Mouse (Mus musculus): ENCODE data around the gene Gm10401. TPM values are rescaled to one million over a fixed set of nuclear protein-coding genes. Genes with fewer than 3 reads are reported as not detected.

Gene Gm10401
- polyA plus RNA-seq, 1 experiment from 2014 or later: 60.9 TPM

DNA sequence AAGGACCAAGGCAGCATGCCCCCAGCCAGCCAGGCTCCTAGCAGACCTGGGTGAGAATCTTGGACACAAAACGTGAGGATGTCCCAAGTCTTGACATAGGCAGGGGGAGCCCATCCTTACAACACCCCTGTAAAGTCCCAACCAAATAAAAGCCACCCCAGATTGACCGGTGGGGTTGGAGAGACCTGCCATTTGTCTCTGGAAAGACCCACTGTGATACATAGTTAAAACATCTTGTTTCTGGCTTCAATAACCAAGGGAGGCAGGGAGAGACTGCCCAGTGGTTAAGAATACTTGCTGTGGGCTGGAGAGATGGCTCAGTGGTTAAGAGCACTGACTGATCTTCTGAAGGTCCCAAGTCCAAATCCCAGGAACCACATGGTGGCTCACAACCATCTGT, 4.1 kb upstream of the Gm10401 start:
- H3K4me3 ChIP-seq (ENCODE audit: low read depth, low read length): no peak overlapping the region
- no peak for ATAC-seq (ENCODE audit: low read depth)
- no peaks in the 10 kb centered on the region for H3K9me3 ChIP-seq (ENCODE audit: control insufficient read depth, low read length)
- no peak overlapping the region for H3K9ac ChIP-seq (replicated peaks; ENCODE audit: low read depth, low read length)
- 90% methylated on average over 2 of the region's 2 CpGs for WGBS
- H3K36me3 ChIP-seq (ENCODE audit: control insufficient read depth, insufficient read depth, low read length): peaks cover 26% of the 10 kb centered on the region
- no peaks in the 10 kb centered on the region for H3K4me1 ChIP-seq (ENCODE audit: control insufficient read depth, insufficient read depth, low read length)
- H3K4me2 ChIP-seq (ENCODE audit: low read depth, low read length): no peak overlapping the region
- H3K27me3 ChIP-seq (ENCODE audit: control insufficient read depth, insufficient read depth, low read length): no peaks in the 10 kb centered on the region
- H3K27ac ChIP-seq (ENCODE audit: low read depth, low read length): no peak overlapping the region

DNA sequence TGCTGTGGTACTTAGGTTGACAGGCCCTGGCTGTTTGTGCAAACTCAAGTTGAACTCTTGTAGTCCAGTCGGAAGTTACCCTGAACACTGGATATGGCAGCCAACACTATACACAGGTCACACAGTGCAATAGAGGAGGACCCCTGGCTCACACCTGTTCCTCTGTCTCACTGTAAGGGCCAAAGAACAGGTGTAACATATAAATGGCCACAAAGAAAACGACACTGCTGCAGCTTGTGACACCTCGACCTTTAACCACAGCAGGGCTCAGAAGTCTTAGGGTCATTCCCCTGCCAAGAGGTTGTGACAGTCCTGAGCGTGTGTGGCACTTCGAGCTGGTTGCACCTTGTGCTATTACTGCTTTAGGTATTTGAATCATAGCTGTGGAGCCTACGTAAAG, 2.4 kb upstream of the Gm10401 start:
- Histone ChIP-seq H3K9ac (replicated peaks; ENCODE audit: low read depth, low read length) (no peak overlapping the region), H3K4me2 (ENCODE audit: low read depth, low read length) (no peak overlapping the region), H3K9me3 (ENCODE audit: control insufficient read depth, low read length) (no peaks in the 10 kb centered on the region), H3K4me1 (ENCODE audit: control insufficient read depth, insufficient read depth, low read length) (no peaks in the 10 kb centered on the region), H3K36me3 (ENCODE audit: control insufficient read depth, insufficient read depth, low read length) (peaks cover 44% of the 10 kb centered on the region), H3K27ac (ENCODE audit: low read depth, low read length) (no peak overlapping the region), H3K4me3 (ENCODE audit: low read depth, low read length) (no peak overlapping the region), H3K27me3 (ENCODE audit: control insufficient read depth, insufficient read depth, low read length) (no peaks in the 10 kb centered on the region)
- ATAC-seq (ENCODE audit: low read depth): no peak
- WGBS: 86% methylated on average over 6 of the region's 6 CpGs

DNA sequence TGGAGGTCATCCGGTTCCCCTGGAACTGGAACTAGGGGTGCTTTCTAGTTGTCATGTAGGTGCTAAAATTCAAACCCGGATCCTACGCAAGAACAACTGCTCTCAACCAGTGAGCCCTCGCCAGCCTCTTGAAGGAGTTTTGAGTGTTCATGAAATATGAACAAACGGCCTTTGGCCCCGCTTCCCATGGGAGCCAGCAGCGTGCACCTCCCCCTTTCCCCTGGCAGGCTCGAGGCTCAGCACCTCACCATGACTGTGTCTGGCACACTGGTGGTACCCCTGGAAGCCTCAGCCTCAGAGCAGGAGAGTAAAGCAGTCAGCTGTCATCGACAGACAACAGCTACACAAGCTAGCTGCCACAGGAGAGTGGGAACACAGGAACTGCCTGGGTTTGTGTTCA, 1.9 kb upstream of the Gm10401 start:
- WGBS: 90% methylated on average over 9 of the region's 9 CpGs
- H3K27me3 ChIP-seq (ENCODE audit: control insufficient read depth, insufficient read depth, low read length): no peaks in the 10 kb centered on the region
- H3K27ac ChIP-seq (ENCODE audit: low read depth, low read length): no peak overlapping the region
- H3K4me3 ChIP-seq (ENCODE audit: low read depth, low read length): no peak overlapping the region
- H3K36me3 ChIP-seq (ENCODE audit: control insufficient read depth, insufficient read depth, low read length): peaks cover 49% of the 10 kb centered on the region
- H3K4me2 ChIP-seq (ENCODE audit: low read depth, low read length): no peak overlapping the region
- no peak overlapping the region for H3K9ac ChIP-seq (replicated peaks; ENCODE audit: low read depth, low read length)
- no peaks in the 10 kb centered on the region for H3K4me1 ChIP-seq (ENCODE audit: control insufficient read depth, insufficient read depth, low read length)
- H3K9me3 ChIP-seq (ENCODE audit: control insufficient read depth, low read length): no peaks in the 10 kb centered on the region
- ATAC-seq (ENCODE audit: low read depth): no peak

DNA sequence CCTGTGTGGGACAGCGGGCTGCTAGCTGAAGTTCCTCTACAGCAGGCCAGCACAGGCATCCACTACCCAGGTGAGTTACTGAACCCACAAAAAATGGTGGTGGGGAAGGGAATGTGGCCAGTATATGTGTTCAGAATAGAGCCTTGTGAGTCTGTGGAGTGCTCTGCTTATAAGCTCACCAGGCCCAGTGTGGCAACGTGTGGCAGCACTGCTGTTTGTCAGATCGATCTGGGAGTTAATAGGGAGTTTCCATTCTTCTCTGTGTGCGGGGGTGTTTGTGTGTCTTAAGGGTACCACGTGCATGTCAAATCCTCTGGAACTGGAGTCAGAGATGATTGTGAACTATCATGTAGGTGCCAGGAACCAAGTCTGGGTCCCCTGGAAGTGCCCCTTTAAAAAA, 1.4 kb upstream of the Gm10401 start:
- Histone ChIP-seq H3K27ac (ENCODE audit: low read depth, low read length) (no peak overlapping the region), H3K4me3 (ENCODE audit: low read depth, low read length) (no peak overlapping the region), H3K4me1 (ENCODE audit: control insufficient read depth, insufficient read depth, low read length) (no peaks in the 10 kb centered on the region), H3K4me2 (ENCODE audit: low read depth, low read length) (no peak overlapping the region), H3K27me3 (ENCODE audit: control insufficient read depth, insufficient read depth, low read length) (no peaks in the 10 kb centered on the region), H3K36me3 (ENCODE audit: control insufficient read depth, insufficient read depth, low read length) (peaks cover 52% of the 10 kb centered on the region), H3K9ac (replicated peaks; ENCODE audit: low read depth, low read length) (no peak overlapping the region), H3K9me3 (ENCODE audit: control insufficient read depth, low read length) (no peaks in the 10 kb centered on the region)
- WGBS: 87% methylated on average over 5 of the region's 5 CpGs
- ATAC-seq (ENCODE audit: low read depth): no peak

DNA sequence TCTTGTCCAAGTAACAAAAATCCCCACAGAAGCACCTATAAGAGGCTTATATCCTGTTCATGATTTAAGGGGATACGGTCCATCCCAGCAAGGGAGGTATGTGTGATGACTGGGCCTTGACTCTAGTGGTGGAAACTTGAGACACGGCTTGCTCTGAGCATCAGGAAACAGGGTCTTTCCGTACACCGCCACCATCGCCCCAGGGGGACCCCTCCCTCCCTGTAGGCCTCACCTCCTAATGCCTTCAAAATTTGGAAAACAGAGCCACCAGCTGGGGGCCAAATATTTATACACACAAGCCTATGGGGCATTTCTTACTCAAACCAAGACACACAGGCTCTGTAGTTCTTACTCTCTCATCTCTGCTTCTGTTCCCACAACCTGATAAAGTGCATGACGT, 6.3 kb downstream of the Gm10401 start:
- H3K4me2 ChIP-seq (ENCODE audit: low read depth, low read length): no peak overlapping the region
- H3K4me1 ChIP-seq (ENCODE audit: control insufficient read depth, insufficient read depth, low read length): no peaks in the 10 kb centered on the region
- 88% methylated on average over 6 of the region's 6 CpGs for WGBS
- ATAC-seq (ENCODE audit: low read depth): no peak
- H3K27me3 ChIP-seq (ENCODE audit: control insufficient read depth, insufficient read depth, low read length): no peaks in the 10 kb centered on the region
- no peaks in the 10 kb centered on the region for H3K9me3 ChIP-seq (ENCODE audit: control insufficient read depth, low read length)
- no peak overlapping the region for H3K27ac ChIP-seq (ENCODE audit: low read depth, low read length)
- no peak overlapping the region for H3K4me3 ChIP-seq (ENCODE audit: low read depth, low read length)
- peaks cover 58% of the 10 kb centered on the region for H3K36me3 ChIP-seq (ENCODE audit: control insufficient read depth, insufficient read depth, low read length)
- no peak overlapping the region for H3K9ac ChIP-seq (replicated peaks; ENCODE audit: low read depth, low read length)

DNA sequence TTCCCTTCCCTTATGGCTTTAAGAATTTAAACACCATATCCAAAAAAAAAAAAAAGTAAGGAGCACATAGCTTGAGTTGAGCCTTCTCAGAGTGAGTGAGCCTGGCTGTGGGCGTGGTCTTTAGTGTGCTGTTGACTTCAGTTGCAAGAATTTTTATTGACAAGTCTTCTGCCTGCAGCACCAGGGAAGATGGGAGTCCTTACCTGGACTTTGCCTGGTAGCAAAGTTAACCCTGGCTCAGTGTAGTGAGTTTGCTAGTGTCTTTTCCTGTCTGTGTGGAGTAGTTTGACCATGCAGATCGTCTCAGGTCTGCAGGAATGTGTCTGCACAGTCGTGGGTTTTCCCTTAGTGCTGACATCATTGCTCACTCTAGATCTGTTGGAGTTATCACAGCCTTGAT, 7.1 kb downstream of the Gm10401 start:
- Histone ChIP-seq H3K4me3 (ENCODE audit: low read depth, low read length) (no peak overlapping the region), H3K9ac (replicated peaks; ENCODE audit: low read depth, low read length) (no peak overlapping the region), H3K9me3 (ENCODE audit: control insufficient read depth, low read length) (no peaks in the 10 kb centered on the region), H3K27ac (ENCODE audit: low read depth, low read length) (no peak overlapping the region), H3K36me3 (ENCODE audit: control insufficient read depth, insufficient read depth, low read length) (peaks cover 51% of the 10 kb centered on the region), H3K4me1 (ENCODE audit: control insufficient read depth, insufficient read depth, low read length) (no peaks in the 10 kb centered on the region), H3K4me2 (ENCODE audit: low read depth, low read length) (no peak overlapping the region), H3K27me3 (ENCODE audit: control insufficient read depth, insufficient read depth, low read length) (no peaks in the 10 kb centered on the region)
- no peak for ATAC-seq (ENCODE audit: low read depth)
- WGBS: 82% methylated on average over 3 of the region's 3 CpGs

DNA sequence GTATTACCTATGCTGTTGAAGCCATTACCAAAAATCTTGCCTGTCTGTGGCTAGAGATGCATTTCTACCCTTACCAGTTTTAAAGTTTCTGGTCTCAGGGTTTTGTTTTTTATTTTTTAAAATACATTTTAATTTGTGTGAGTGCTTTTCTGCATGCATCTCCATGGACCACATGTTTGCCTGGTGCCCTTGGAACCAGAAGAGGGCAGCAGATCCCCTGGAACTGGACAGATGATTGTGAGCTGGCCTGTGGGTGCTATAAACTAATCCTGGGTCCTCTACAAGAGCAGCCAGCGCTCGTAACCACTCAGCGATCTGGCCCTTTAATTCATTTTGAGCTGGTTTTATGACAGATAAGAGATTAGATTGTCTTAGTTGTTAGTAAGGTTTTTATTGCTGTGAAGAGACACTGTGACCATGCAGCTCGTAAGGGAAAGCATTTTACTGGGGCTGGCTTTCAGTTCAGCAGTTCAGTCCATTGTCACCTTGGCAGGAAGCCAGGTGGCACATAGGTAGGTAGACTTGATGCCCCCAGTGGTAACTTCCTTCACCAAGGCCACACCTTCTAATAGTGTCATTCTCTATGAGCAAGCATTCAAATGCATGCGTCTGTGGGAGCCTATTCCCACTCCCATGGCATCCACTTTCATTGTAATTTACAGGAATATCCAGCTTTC, 8.4 kb downstream of the Gm10401 start:
- Histone ChIP-seq H3K36me3 (ENCODE audit: control insufficient read depth, insufficient read depth, low read length) (peaks cover 38% of the 10 kb centered on the region), H3K4me2 (ENCODE audit: low read depth, low read length) (no peak overlapping the region), H3K27me3 (ENCODE audit: control insufficient read depth, insufficient read depth, low read length) (no peaks in the 10 kb centered on the region), H3K4me3 (ENCODE audit: low read depth, low read length) (no peak overlapping the region), H3K9me3 (ENCODE audit: control insufficient read depth, low read length) (no peaks in the 10 kb centered on the region), H3K9ac (replicated peaks; ENCODE audit: low read depth, low read length) (no peak overlapping the region), H3K4me1 (ENCODE audit: control insufficient read depth, insufficient read depth, low read length) (no peaks in the 10 kb centered on the region), H3K27ac (ENCODE audit: low read depth, low read length) (no peak overlapping the region)
- whole genome bisulfite sequencing: 89% methylated on average over 5 of the region's 5 CpGs
- no peak for ATAC-seq (ENCODE audit: low read depth)

DNA sequence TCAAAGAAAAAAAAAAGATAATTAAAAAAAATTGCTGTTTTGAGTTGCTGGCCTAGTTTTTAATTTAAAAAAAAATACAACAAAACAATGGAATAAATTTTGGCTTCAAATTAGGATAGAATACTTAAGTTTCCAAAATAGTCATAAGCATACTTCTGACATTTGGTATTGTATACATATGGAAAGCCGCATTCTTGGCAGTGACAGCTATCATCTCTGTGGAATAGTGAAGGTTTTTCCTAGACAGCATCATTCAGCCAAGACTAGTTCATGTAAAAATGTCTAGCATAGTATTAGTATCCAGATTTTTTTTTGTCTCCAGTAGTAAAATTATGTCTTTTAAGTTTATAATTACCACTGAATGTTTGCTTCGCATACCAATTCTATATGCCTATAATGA, 12.4 kb downstream of the Gm10401 start:
- WGBS: 93% methylated on average over 2 of the region's 2 CpGs
- Histone ChIP-seq H3K36me3 (ENCODE audit: control insufficient read depth, insufficient read depth, low read length) (peaks cover 34% of the 10 kb centered on the region), H3K4me2 (ENCODE audit: low read depth, low read length) (no peak overlapping the region)

DNA sequence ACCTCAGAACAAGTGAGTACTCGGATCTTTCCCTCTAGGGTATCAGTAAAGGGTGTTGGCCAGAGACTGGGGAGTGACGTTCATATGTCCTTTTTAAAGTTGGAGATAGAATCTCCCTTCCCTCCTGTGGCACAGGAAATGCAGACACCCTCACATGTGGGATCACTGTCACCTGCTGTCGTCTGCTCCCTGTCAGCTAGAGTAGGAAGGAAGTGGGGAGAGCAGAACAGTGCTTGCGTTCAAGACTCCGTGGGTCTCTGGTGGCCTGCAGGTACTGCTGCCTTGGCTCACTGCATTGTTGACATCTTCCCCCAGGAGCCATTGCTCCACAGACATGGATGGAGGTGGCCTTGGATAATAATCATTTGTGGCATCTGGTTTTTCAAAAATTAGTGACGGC, 14.6 kb downstream of the Gm10401 start:
- H3K27me3 ChIP-seq (ENCODE audit: control insufficient read depth, insufficient read depth, low read length): no peaks in the 10 kb centered on the region
- 91% methylated on average over 6 of the region's 6 CpGs for WGBS
- H3K4me3 ChIP-seq (ENCODE audit: low read depth, low read length): no peak overlapping the region
- H3K9me3 ChIP-seq (ENCODE audit: control insufficient read depth, low read length): no peaks in the 10 kb centered on the region
- no peak overlapping the region for H3K4me2 ChIP-seq (ENCODE audit: low read depth, low read length)
- no peak overlapping the region for H3K27ac ChIP-seq (ENCODE audit: low read depth, low read length)
- no peaks in the 10 kb centered on the region for H3K4me1 ChIP-seq (ENCODE audit: control insufficient read depth, insufficient read depth, low read length)
- H3K9ac ChIP-seq (replicated peaks; ENCODE audit: low read depth, low read length): no peak overlapping the region
- peaks cover 14% of the 10 kb centered on the region; the same call in 1 of the 2 replicates for H3K36me3 ChIP-seq (ENCODE audit: control insufficient read depth, insufficient read depth, low read length)
- no peak for ATAC-seq (ENCODE audit: low read depth)

More for the DNA sequence above, 12.4 kb downstream of the Gm10401 start:
- Histone ChIP-seq H3K27ac (ENCODE audit: low read depth, low read length) (no peak overlapping the region), H3K9ac (replicated peaks; ENCODE audit: low read depth, low read length) (no peak overlapping the region), H3K4me1 (ENCODE audit: control insufficient read depth, insufficient read depth, low read length) (no peaks in the 10 kb centered on the region), H3K4me3 (ENCODE audit: low read depth, low read length) (no peak overlapping the region), H3K27me3 (ENCODE audit: control insufficient read depth, insufficient read depth, low read length) (no peaks in the 10 kb centered on the region), H3K9me3 (ENCODE audit: control insufficient read depth, low read length) (no peaks in the 10 kb centered on the region)
- no peak for ATAC-seq (ENCODE audit: low read depth)
